Mouse (Mus musculus): ENCODE results near the gene Rbbp6. TPM values are rescaled to one million over a fixed set of nuclear protein-coding genes. Genes with fewer than 3 reads are reported as not detected.

Rbbp6 gene
- total RNA-seq (2022) = 10 to 100 TPM; 19.9 to 30.5 (median 22.2) TPM

DNA sequence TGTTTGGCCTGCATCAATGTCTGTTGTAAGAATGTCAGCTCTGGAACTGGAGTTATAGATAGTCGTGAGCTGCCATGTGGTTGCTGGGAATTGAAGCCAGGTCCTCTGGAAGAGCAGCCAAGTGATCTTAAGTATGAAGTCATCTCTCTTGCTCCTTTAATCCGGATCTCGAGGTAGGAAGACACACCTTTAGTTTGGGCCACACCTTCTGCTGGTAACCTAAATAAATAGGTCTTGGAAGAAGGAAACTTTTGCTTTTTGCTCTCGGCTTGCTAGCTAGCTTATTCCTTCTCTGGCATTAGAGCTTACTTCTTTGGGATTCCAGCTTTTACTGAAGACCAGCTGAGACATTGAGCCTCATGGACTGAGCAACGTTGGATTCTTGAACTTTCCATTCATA lies at the start of gene Rbbp6:
Gene Rbbp6 (plus strand): TSS at position 301 of the 400 bp plus-strand sequence.
- no peak for DNase-seq (ENCODE audit: low spot score in 2 of 2)

DNA sequence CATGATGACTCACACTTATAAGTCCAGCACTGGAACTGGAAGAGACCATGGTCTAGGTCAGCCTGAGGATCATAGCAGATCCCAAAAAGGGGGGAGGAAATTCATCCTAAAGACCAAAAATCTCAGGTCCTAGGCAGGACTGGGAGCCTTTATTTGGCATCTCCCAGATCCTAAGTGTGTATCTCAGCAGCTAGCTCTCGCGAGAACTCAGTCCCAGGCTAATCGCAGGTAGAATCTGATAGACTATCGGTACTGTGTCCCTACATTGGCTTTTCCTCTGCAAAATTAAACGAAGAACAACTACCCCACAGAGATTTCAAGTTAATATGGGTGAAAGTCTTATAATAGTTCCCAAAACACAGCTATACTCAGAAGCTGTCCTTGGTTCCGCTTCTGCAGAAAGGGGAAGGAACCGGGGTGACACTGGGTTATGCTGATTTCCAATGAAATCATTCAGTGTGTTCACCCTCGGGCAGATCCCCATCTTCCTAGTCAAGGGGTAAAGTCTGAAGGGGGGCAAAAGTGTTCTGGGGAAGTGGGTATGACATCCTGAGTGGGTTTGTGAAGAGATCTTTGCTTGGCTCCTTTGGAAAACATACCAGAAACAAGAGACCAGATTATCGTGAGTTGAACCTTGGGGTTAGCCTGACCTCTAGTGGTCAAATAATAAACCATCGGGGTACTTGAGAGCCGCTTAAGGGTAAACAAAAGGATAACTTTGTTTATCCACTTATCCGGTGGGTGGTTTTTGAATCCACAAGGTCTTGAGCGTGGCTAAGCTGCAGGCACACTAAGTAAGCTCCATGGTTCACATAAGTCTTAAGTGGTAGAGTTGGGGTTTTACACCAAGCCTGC lies 45.5 kb upstream of the Rbbp6 start:
- no peak for DNase-seq (ENCODE audit: low spot score in 2 of 2)

DNA sequence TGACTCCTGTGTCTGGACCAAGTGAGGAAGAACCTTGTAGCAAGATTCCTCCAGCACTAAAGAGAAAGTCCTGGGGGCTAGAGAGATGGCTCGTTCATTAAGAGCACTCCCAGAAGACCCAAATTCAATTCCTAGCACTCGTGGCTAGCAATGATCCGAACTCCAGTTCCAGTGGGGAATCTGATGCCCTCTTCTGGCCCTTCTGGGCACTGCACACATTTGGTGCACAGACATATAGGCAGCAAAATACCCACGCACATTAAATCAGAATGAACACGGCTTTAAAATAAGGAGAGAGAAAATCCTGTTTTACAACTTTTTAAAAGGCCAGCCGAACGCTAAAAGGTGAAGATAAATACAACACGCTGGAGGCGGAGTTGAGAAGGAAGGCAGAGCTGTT lies 43.9 kb upstream of the Rbbp6 start:
- no peak for DNase-seq (ENCODE audit: low spot score in 2 of 2)

DNA sequence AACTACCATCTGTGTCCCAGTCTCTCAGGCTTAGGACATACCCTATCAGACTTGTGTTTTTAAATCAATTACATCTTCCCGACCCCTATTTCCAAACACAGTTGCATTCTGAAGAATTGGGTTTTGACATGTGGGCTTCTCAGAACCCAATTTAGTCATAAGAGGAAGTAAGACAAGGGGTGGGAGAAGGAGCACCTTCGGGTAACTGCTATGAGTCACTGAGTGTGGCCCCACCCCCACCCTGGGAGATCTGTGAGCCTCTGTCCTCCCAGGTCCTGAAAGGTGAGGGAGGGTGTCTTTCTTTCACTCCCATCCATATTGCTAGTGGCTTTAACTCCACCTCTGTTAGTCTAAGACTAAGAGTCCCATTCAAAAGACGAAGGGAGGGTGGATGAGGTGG lies 41.2 kb upstream of the Rbbp6 start:
- DNase-seq (ENCODE audit: low spot score in 2 of 2) = no peak

DNA sequence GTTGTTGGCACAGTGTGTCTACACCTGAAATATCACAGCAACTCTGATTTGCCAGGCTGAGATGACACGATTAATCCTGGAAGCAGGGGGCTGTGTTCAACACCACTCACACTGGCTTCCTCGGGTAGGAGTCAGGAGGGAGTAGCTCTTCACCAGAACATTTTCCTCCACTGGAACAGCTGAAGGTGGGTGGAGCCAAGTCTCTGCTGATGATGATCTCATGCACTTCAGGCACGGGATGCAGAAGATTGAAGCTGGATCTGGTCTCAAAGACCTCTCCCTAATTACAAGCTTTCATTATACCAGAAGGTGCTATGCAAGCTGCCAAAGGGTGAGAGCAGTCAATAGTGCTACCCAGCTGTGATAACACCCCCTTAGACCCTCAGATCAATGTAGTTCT lies 35.0 kb upstream of the Rbbp6 start:
- no peak for DNase-seq (ENCODE audit: low spot score in 2 of 2)

DNA sequence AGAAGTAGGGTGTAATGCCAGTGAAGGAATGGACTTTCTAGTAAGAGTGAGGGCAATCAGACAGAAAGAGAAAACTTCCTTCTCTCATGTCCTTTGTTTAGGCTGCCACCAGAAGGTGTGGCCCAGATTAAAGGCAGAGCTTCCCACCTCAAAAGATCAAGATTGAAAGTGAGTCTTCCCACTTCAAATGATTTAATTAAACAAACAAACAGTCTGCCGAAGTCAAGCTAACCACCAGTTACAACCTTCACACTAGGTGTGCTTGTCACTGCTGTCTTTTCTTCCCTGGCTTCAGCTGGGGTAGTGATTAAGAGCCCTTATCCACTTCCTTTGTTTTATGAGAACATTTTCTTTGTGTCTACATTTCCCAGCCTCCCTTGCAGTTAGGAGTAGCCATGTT lies 33.3 kb upstream of the Rbbp6 start:
- DNase-seq (ENCODE audit: low spot score in 2 of 2) = no peak

DNA sequence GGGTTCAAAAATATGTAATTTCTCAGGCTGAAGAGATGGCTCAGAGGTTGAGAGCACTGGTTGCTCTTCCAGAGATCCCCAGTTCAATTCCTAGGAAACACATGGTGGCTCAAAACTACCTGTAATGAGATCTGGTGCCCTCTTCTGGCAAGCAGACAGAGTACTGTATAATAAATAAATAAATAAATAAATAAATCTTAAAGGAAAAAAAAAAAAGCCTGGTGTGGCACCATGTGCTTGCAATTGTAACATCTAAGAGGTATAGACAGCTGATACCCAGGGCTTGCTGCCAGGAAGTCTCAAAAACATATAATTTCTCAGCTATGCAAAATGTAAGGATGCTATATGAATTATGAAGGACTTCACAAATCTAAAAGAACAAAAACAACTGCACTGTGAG lies 28.9 kb upstream of the Rbbp6 start:
- no peak for DNase-seq (ENCODE audit: low spot score in 2 of 2)

DNA sequence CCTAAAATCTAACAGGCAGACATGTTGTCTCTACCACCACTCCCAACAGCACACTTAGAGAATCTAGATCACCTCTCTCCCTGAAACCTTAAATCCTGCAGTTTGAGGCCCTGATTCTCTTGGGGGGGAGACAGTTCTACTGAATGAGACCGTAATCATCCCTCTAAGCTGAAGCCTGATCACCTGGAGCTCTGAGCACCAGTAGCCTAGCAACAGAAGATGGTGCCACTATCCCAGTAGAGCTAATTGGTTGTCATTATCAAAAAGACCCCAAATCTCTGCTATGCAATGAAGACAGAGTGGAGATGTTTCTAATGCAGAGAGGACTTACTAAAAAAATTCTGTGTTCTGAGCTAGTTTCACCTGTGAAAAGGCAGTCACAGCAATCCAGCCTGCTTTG lies 27.3 kb upstream of the Rbbp6 start:
- DNase-seq (ENCODE audit: low spot score in 2 of 2) = no peak

DNA sequence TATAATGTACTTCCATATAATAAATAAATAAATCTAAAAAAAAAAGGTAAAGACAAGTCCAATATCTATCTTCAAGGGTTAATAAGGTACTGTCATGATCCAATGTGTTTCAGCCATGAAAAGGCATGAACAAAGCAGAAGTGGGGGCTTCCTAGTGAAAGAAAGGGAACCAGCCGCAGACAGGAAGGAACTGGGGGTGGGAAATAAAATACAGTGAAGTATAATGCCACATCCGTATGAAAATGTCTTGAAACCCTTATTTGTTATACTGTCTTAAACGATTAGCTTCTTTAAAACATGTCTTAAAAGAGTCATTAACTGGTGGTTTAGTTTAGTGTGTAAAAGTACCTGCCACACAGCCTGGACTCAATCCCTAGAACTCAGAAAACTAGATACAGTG lies 26.3 kb upstream of the Rbbp6 start:
- no peak for DNase-seq (ENCODE audit: low spot score in 2 of 2)

DNA sequence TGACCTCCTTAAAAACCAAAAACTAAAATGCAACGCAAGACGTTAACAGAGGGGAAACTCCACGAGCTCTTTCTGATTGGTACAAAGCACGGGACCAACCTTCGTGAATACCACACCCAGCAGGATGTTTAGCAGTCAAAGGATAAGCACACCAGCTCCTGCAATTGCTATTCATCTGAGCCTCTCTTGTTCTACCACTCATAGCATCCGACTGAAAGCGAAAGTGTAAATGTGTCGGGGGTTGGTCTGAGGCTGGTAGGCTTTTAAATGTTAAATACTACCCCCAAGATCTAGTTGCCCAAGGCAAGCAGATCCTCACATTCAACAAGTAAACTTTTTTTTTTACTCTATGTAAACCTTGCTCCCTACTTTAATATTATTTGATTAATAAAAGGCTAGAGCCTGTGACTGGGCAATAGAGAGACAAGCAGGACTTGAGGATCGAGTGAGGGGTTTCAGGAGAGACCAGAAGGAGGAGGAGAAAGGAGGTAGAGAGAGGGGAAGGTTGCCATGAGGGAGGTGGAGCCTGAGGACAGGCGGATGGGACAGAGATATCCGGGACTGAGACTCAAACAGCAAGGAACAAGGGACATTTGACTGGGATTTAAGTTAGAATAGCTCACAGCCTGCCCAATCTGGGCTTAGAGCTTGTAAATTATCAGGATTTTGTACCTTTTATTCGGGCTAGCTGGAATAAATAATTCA lies 25.0 kb upstream of the Rbbp6 start:
- DNase-seq (ENCODE audit: low spot score in 2 of 2) = no peak

DNA sequence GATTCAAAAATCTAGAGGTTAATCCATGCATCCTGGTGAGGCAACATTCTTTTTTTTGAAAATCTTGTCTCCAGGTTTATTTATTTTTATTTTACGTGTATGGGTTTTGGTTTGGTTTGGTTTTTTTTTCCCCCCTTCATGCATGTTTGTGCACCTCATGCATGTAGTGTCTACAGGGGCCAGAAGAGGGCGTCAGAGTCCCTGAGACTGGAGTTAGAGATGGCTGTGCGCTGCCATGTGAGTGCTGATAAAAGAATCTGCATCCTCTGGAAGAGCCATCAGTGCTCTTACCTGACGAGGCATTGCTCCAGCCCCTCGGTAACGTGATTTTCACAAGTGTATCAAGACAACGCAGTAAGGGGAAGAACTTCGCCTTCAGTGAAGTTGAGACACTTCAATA lies 23.4 kb upstream of the Rbbp6 start:
- DNase-seq (ENCODE audit: low spot score in 2 of 2) = no peak

DNA sequence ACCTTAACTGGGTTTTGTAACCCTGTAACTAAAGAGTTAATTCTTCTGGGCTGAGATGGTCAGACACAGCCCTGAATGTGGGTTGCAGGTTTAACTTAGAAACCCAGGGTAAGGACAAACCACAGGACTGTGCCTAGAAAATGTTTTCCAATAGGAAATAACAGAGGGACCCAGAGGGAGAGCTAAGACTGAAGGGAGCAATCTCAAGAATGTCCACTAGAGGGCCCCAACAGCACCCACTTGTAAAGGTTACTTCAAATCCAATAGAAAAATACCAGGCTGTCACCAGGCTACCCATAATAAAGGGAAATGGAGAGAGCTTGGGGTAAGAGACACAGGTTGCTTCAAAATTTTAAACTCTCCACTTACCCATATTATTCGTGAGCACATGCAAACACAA lies 20.3 kb upstream of the Rbbp6 start:
- peak; percentile 43 to 60 for DNase-seq (ENCODE audit: low spot score in 2 of 2)

DNA sequence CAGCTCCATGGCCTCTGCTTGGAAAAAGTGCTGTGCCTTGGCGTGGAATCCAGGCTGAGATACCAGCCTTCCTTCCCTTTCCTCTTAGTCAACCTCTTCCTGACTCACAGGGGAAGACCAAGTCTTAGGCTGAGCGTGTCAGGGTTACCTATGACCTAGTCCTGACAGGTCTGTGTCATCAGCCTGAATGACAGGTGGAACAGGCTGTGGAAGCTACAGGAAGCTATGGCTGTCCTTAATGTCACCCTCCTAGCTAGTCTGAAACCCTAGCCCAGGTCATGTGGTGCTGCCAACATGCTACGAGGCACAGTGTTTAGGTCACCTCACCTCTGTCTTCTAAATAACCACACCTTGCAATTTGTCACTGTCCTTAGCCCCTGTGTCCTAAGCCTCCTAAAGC lies 16.2 kb upstream of the Rbbp6 start:
- no peak for DNase-seq (ENCODE audit: low spot score in 2 of 2)

DNA sequence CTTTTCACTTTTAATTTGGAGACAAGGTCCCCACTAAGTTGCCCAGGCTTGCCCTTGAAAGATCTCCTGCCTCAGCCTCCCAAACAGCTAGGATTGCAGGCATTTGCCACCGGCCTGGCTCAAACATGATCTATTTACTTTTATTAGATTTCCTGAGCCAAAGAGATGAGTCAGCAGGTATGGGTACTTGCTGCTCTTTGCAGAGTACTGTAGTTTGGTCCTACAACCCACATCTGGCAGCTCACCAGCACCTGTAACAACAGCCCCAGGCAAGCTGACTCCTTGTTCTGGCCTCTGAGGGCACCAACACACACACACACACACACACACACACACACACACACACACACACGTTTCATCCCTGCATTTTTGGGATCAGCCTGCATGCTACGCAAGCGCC lies 14.0 kb upstream of the Rbbp6 start:
- no peak for DNase-seq (ENCODE audit: low spot score in 2 of 2)

DNA sequence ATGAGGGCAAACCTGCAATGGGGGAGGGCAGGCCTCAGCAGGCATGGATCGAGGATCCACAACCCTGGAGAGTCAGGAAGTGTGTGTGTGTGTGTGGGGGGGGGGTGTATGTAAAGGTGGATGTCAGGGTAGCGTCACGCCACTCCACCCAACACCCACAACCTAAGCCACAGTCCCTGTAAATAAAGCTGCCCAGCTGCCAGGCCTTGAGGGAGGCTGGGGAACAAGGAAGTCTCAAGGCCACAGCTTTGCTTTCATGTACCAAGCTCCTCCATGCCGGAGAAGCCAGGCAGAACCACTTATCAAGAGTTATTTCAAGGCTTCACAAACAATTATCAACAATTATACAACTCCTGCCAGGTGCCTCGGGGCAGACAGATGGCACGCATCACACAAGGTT lies 13.4 kb upstream of the Rbbp6 start:
- DNase-seq (ENCODE audit: low spot score in 2 of 2) = no peak

DNA sequence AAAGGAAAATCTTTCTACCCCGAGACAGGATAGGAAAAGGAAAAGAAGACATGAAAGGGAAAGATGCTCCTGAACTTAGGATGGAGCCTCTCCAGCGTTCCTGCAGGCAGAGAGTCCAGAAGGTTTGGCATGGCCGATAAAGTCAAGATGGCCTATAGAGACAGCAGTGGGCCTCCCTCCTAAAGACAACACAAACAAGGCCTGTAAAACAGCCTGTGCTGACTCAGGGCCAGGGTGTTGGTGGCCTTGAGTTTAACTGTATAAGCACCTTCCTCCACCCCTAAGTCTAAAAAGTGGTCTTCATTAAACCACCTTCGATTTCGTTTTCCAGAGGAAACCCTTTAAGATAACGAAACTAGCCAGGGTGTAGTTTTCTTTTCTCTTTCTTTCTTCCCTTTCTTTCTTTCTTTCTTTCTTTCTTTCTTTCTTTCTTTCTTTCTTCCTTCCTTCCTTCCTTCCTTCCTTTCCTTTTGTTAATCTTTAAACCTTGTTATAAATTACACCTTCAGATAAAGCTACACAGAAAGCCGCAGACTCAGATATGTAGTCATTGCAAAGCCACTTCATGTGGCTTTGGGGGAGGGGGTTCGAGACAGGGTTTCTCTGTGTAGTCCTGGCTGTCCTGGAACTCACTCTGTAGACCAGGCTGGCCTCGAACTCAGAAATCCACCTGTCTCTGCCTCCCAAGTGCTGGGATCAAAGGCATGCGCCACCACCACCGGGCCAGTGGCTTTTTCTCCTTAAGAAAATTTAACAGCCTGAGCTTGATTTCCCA lies 10.8 kb upstream of the Rbbp6 start:
- DNase-seq (ENCODE audit: low spot score in 2 of 2) = no peak

DNA sequence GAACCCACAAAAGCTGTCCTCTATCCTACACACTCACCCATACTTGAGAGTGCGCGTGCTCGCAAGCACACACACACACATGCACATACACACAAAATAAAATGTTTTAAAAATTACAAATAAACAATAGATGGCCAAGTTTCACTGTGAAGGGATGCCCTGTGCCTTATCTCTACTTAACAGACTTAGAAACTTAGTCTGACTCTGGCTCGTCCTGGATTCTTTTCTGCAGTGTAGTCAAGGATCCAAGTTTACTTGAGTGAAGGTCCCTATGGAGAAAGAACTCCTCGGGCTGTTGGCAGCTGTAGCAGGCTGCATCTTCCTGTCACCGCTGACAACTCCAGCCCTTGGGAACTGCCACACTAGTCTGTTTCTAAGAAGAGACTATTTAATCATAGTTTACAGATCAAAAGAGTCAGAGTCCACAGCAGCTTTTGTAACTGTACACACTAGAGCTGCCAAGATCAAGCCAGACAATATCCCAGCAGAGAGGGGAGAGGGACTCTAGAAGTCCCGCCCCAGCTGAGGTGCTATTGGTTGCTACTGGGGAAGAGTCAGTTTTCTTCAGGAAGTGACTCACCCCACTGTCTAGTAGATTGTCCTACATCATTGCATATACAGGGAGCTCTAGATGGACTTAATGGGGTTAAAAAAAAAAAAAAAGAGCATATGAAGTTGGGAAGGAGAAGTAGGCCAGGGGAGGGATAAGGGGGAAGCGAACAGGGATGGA lies 10.1 kb upstream of the Rbbp6 start:
- peak; percentile 4 to 15 for DNase-seq (ENCODE audit: low spot score in 2 of 2)

DNA sequence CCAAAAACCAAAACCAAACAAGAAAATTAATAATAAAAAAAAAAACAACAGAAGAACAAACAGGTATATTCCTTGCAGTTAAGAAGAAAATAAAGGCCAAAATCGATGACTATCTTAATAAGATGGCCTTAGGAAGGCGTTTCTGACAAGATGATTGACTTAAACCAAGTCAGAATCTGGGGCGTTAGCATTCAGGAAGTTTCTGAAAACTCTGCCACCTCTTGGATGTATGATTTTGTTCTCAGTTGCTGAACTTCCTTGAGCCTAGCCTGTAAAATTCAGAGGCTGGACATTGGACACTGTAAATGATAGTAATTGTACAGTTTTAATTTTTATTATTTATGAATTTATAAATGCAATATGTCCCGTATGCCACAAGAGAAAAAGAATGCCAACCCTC lies 3.3 kb downstream of the Rbbp6 start:
- DNase-seq (ENCODE audit: low spot score in 2 of 2) = no peak

DNA sequence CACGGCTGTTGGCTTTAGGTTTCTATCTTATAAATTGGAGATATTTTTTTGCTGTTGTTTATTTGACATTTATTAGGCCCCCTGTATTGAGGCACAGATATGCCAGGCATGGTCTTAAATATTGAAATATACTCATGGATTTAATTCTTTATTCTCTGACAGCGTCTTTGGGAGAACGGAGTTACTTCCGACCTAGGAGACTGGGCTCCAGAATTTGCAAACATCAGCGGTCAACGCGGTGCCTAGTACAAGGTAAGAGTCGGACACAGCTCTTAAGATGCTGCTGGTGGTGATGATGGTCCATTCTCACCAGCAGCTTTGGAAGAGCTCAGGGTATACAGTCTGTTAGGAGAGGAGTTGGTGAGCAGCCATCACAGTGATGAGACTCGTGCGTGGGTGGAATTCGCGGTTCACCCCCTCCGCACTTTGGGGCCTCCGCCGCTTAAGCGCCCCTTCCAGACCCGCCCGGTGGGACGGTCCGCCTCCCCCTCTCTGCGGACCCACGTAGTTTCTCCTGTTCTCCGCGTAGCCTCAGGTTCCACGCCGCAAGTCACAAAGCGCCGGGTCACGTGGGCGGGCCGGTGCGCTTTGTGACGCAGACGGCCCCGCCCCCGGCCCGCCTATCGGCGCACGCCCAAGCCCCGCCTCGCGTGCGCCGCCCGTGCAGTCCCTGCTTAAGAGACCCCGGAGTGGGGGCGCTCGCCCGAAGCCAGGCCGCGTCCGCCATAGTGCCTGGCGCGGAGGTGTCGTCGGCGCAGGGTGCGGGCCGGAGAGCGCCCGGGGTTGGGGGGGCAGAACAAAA lies 3.9 kb downstream of the Rbbp6 start:
- peak; percentile 86 to 92 for DNase-seq (ENCODE audit: low spot score in 2 of 2)

DNA sequence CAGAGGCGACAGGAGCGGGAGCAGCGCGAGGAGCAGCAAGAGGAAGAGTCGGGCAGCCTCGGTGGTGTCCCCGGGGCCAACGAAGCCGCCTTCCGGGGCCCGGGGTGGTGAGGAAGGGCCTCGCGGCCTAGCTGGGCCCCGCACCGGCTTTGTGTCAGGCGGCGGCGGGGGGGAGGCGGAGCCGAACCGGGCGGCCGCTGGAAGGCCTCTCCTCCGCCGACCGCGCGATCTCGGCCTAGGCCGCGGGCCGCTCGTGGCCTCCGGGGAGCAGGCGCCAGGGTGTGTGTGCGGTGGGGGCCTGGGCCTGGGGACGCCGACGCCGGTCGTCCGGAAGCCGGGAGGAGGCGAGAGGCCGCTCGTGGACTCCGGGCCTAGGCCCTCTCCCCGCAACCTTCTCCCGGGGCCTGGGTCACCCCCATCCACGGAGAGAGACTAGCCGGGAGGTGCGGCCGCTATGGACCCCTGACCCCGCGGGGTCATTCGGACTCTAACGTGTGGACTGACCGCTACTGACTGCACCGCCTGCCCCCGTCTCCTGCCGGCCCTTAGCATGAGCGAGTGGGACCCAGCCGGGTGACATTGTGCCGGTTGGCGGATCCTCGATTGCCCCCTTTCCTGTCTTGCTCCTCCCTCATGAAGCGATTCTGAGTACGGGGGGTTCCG lies 4.8 kb downstream of the Rbbp6 start:
- DNase-seq (ENCODE audit: low spot score in 2 of 2) = peak; percentile 15 to 34

All from gastrocnemius, adult 8-10 months (tissue).